Mouse (Mus musculus): Measurements from ENCODE around the gene Gsn.

GRCm38 (mm10) chr2:35293291-35293690 lies 37.1 kb downstream of the Gsn start:
- TF ChIP-seq UBTF (IDR thresholded peaks at IDR 0.05; ENCODE audit: low read depth, low read length) (no peak), CTCF (conservative IDR thresholded peaks at IDR 0.05 in 1 of 2, IDR thresholded peaks at IDR 0.05 in 1 of 2; ENCODE audit: low read depth in 2 of 2, low read length in 2 of 2) (no peak), EP300 (IDR thresholded peaks at IDR 0.05; ENCODE audit: low read length) (no peak)
